Mouse (Mus musculus): Measurements from ENCODE around the gene Smco4.

- no peak for TF ChIP-seq CTCF (IDR thresholded peaks at IDR 0.05; ENCODE audit: extremely low read depth, insufficient read length, insufficient replicate concordance, low read depth, low read length)
- no peak for TF ChIP-seq POLR2A (IDR thresholded peaks at IDR 0.05; ENCODE audit: low read depth, low read length)
Observed at GRCm38 (mm10) chr9:15553322-15553721, 60.1 kb downstream of the Smco4 start.

All from small intestine, adult 2 months (tissue).